ENCODE assay signal across 18 mouse cellular contexts in genomic region chr3:140012522-140012921, GRCm38 (mm10).
A peak's percentile ranks its signal among the peaks of the same experiment; 100 is the strongest.
DNase-seq lines count a peak whose midpoint lies in the region; ATAC-seq and TF ChIP-seq lines count a peak whose summit lies in the region.
"Had no signal": no experiment of that assay in that cellular context is flagged by ENCODE, and none has a peak within 500 bp of the region (broad histone marks: within the 10 kb centered on the region; RNA-seq: fewer than 3 reads in every experiment).

No protein-coding gene starts in this region.

- no peaks in the 10 kb centered on the region for H3K9me3 ChIP-seq in CH12.LX (replicated peaks; ENCODE audit: low read length)
- H3K9me3 ChIP-seq: G1E had no signal

- peak; percentile 34; the same call in 1 of the 2 replicates for TF ChIP-seq EP300 in CH12.LX (IDR thresholded peaks at IDR 0.05; ENCODE audit: low read length)

- no peaks in the 10 kb centered on the region for H3K79me2 ChIP-seq in CH12.LX (replicated peaks; ENCODE audit: control insufficient read depth, extremely low read depth, insufficient read depth, poor library complexity, severe bottlenecking)

- ATAC-seq in megakaryocyte-erythroid progenitor cell, adult 5-6 weeks (replicated peaks; ENCODE audit: low FRiP score, low TSS enrichment, poor library complexity, severe bottlenecking), result no peak
- ATAC-seq: activated CD4-positive, CD25-positive, alpha-beta regulatory T cell, adult 4 months; CD4-positive, CD25-positive, alpha-beta regulatory T cell, adult 4 months; Patski had no signal

- TF ChIP-seq RAD21 in CH12.LX (IDR thresholded peaks at IDR 0.05; ENCODE audit: low read depth, low read length), result no peak

- in situ Hi-C loops in CH12.LX (cut with MboI; ENCODE audit: low pct_ligation_motif_present, low pct_unique_long_range_greater_than_20kb, low sequenced_read_pairs), result no loop called here

- dilution Hi-C loops in CH12.LX (cut with MboI; ENCODE audit: extremely low pct_ligation_motif_present, extremely low pct_unique_long_range_greater_than_20kb, low sequenced_read_pairs), result no loop called here

- no peak overlapping the region for H3K4me3 ChIP-seq in CH12.LX (replicated peaks in 1 of 3; ENCODE audit: low read depth in 2 of 3, low read length in 2 of 3, poor library complexity in 1 of 3)

- H3K27me3 ChIP-seq in CH12.LX (replicated peaks), result no peaks in the 10 kb centered on the region
- H3K27me3 ChIP-seq: Patski had no signal

- no peaks in the 10 kb centered on the region for H3K4me1 ChIP-seq in CH12.LX (ENCODE audit: control insufficient read depth in 1 of 2, insufficient read depth in 2 of 2)

- TF ChIP-seq POLR2A in CH12.LX (IDR thresholded peaks at IDR 0.05; ENCODE audit: low read depth, low read length), result no peak

- no peak overlapping the region for H3K4me2 ChIP-seq in CH12.LX (ENCODE audit: insufficient read depth, low read depth, poor library complexity, severe bottlenecking)

- no peak for TF ChIP-seq CTCF in CH12.LX (conservative IDR thresholded peaks at IDR 0.05 in 1 of 2, IDR thresholded peaks at IDR 0.05 in 1 of 2; ENCODE audit: low read depth in 2 of 2, low read length in 2 of 2)

- no peaks in the 10 kb centered on the region for H3K36me3 ChIP-seq in CH12.LX (replicated peaks in 1 of 2; ENCODE audit: control insufficient read depth in 1 of 2, insufficient read depth in 1 of 2, low read length in 1 of 2)
- H3K36me3 ChIP-seq: G1E had no signal

- no peak overlapping the region for H3K9ac ChIP-seq in CH12.LX (ENCODE audit: insufficient read depth, low read depth)

- no peak overlapping the region for H3K27ac ChIP-seq in CH12.LX (ENCODE audit: insufficient read depth, low read depth)

- DNase-seq in CH12.LX (ENCODE audit: extremely low read depth), result no peak
- DNase-seq: adrenal gland, adult 2 months; adrenal gland, adult 8-10 months; adrenal gland, postnatal 10 days; adrenal gland, postnatal 14 days; adrenal gland, postnatal 25 days; adrenal gland, postnatal 36 days; B cell, adult 2 months; cerebellum, adult 11 months; cerebellum, adult 11-12 months; cerebellum, adult 18-20 months; cerebellum, adult 2 months; cerebellum, adult 8-10 months had no signal

TF ChIP-seq in CH12.LX, 34 proteins besides CTCF, POLR2A, EP300 and RAD21:
- no peak for TF ChIP-seq NRF1 (IDR thresholded peaks at IDR 0.05; ENCODE audit: low read depth, low read length)
- TF ChIP-seq CHD2 (IDR thresholded peaks at IDR 0.05; ENCODE audit: low read length), result no peak
- TF ChIP-seq MYC (IDR thresholded peaks at IDR 0.05; ENCODE audit: low read depth, low read length), result no peak
- TF ChIP-seq BHLHE40 (IDR thresholded peaks at IDR 0.05; ENCODE audit: low read depth, low read length), result no peak
- no peak for TF ChIP-seq MAFK (IDR thresholded peaks at IDR 0.05; ENCODE audit: insufficient replicate concordance, low read length)
- no peak for TF ChIP-seq USF2 (conservative IDR thresholded peaks at IDR 0.05; ENCODE audit: low read depth, low read length)
- peak; percentile 72 for TF ChIP-seq JUN (IDR thresholded peaks at IDR 0.05; ENCODE audit: insufficient read depth, low read depth, low read length)
- no peak for TF ChIP-seq ETS1 (conservative IDR thresholded peaks at IDR 0.05; ENCODE audit: low read depth, low read length)
- TF ChIP-seq USF1 (IDR thresholded peaks at IDR 0.05; ENCODE audit: low read depth, low read length), result no peak
- no peak for TF ChIP-seq RCOR1 (conservative IDR thresholded peaks at IDR 0.05; ENCODE audit: low read depth, low read length)
- TF ChIP-seq NELFE (IDR thresholded peaks at IDR 0.05; ENCODE audit: low read depth, low read length), result no peak
- TF ChIP-seq IRF4 (IDR thresholded peaks at IDR 0.05; ENCODE audit: low read depth, low read length), result peak; percentile 55
- TF ChIP-seq MXI1 (IDR thresholded peaks at IDR 0.05; ENCODE audit: low read depth, low read length), result no peak
- no peak for TF ChIP-seq POLR2AphosphoS2 (IDR thresholded peaks at IDR 0.05; ENCODE audit: low read depth, low read length)
- TF ChIP-seq ZKSCAN1 (IDR thresholded peaks at IDR 0.05; ENCODE audit: borderline replicate concordance, low read depth, low read length), result no peak
- TF ChIP-seq JUND (conservative IDR thresholded peaks at IDR 0.05; ENCODE audit: low read depth, low read length), result peak; percentile 70
TF ChIP-seq in CH12.LX: peak in this region for 3.
